Mouse (Mus musculus): Measurements from ENCODE around the gene Slc2a8. TPM values are rescaled to one million over a fixed set of nuclear protein-coding genes. Genes with fewer than 3 reads are reported as not detected.

Slc2a8 gene
- polyA plus RNA-seq, 1 experiment from 2014 or later: 10.1 TPM

DNA sequence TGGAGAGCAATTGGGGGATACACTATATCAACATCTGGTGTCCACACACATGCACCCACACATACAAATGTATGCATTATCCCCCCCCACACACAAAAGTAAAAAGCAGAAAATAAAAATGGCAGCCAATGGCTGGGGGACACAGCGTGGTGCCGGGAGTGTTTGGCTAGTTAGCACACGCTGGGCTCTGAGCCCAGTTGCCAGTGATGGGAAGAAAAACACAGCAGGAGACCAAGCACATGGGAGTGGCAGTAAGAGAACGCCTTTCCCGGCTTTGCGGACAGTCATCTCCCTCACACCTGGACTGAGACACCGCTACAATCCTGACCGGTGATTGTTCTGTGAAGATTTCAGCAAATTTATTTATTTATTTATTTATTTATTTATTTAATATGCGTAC is 10.6 kb downstream of the Slc2a8 start:
- Histone ChIP-seq H3K36me3 (replicated peaks; ENCODE audit: control insufficient read depth, insufficient read depth, low read depth, low read length) (no peaks in the 10 kb centered on the region; the same call in 1 of the 2 replicates), H3K27ac (replicated peaks; ENCODE audit: low read depth, low read length) (no peak overlapping the region), H3K27me3 (ENCODE audit: control insufficient read depth, insufficient read depth, low read length) (no peaks in the 10 kb centered on the region), H3K4me1 (ENCODE audit: control insufficient read depth, insufficient read depth, low read length) (peaks cover 3% of the 10 kb centered on the region; the same call in 1 of the 2 replicates), H3K9me3 (replicated peaks; ENCODE audit: control insufficient read depth, low read length) (no peaks in the 10 kb centered on the region), H3K4me2 (ENCODE audit: low read depth, low read length) (no peak overlapping the region), H3K4me3 (ENCODE audit: low read depth, low read length) (no peak overlapping the region), H3K9ac (replicated peaks; ENCODE audit: low read length) (no peak overlapping the region)
- ATAC-seq (replicated peaks; ENCODE audit: insufficient number of reproducible peaks, low FRiP score, low TSS enrichment, low read depth) (no peak), DNase-seq (ENCODE audit: low spot score) (no peak)
- WGBS: 38% methylated on average over 9 of the region's 9 CpGs

DNA sequence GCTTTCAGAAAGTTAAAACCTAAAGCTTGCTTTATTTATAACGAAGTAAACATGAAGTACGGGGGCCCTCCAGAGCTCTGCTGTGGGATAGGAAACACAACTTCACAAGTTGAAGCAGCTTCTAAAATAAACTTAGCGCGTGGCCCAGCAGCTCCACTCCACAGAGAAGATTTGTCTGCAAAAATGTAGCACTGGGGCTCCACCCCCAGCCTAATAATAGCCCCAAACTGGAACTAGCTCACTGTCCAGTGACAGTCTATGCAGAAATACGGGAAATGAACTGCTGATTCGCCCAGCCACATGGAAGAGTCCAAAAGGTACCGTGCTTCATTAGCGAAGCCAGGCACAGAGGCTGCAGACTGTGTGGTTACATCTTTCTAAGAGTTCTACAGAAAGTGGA is 12.6 kb downstream of the Slc2a8 start:
- Histone ChIP-seq H3K4me2 (ENCODE audit: low read depth, low read length) (no peak overlapping the region), H3K36me3 (replicated peaks; ENCODE audit: control insufficient read depth, insufficient read depth, low read depth, low read length) (no peaks in the 10 kb centered on the region; the same call in 1 of the 2 replicates), H3K4me3 (ENCODE audit: low read depth, low read length) (no peak overlapping the region), H3K9ac (replicated peaks; ENCODE audit: low read length) (no peak overlapping the region), H3K27ac (replicated peaks; ENCODE audit: low read depth, low read length) (no peak overlapping the region), H3K9me3 (replicated peaks; ENCODE audit: control insufficient read depth, low read length) (no peaks in the 10 kb centered on the region), H3K4me1 (ENCODE audit: control insufficient read depth, insufficient read depth, low read length) (peaks cover 3% of the 10 kb centered on the region; the same call in 1 of the 2 replicates), H3K27me3 (ENCODE audit: control insufficient read depth, insufficient read depth, low read length) (no peaks in the 10 kb centered on the region)
- 82% methylated on average over 8 of the region's 8 CpGs for WGBS
- DNase-seq (ENCODE audit: low spot score): no peak
- no peak for ATAC-seq (replicated peaks; ENCODE audit: insufficient number of reproducible peaks, low FRiP score, low TSS enrichment, low read depth)

DNA sequence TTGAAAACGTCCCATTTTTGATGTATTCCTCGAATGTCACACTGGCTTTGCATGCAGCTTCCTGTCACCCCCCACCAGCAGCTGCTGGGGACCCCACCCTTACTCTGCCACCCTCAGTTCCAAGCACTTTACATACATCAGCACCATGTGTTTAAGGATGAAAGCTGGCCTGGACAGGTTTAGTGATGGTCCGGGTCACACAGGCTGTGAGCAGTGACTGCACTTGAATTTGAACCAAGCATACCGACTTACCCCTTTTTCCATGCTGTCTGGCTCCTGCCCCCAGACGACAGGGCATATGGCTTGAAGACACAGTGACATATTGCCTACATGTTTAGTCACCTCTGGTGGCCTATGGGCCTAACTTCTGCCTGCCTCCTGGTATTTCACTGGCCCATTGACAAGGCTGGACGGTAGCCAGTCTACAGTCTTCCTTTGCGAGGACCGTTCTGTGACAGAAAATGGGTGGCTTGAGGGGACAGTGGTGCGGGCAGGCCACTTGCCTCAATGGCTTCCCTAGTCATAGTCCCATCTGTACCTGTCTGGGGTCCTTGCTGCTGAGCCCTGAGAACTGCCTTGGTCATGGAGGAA is 13.8 kb downstream of the Slc2a8 start:
- Histone ChIP-seq H3K4me3 (ENCODE audit: low read depth, low read length) (no peak overlapping the region), H3K36me3 (replicated peaks; ENCODE audit: control insufficient read depth, insufficient read depth, low read depth, low read length) (peaks cover 9% of the 10 kb centered on the region), H3K27ac (replicated peaks; ENCODE audit: low read depth, low read length) (no peak overlapping the region), H3K9me3 (replicated peaks; ENCODE audit: control insufficient read depth, low read length) (no peaks in the 10 kb centered on the region), H3K4me1 (ENCODE audit: control insufficient read depth, insufficient read depth, low read length) (peaks cover 3% of the 10 kb centered on the region; the same call in 1 of the 2 replicates), H3K9ac (replicated peaks; ENCODE audit: low read length) (no peak overlapping the region), H3K4me2 (ENCODE audit: low read depth, low read length) (no peak overlapping the region; the same call in 1 of the 2 replicates), H3K27me3 (ENCODE audit: control insufficient read depth, insufficient read depth, low read length) (no peaks in the 10 kb centered on the region)
- DNase-seq (ENCODE audit: low spot score) (no peak), ATAC-seq (replicated peaks; ENCODE audit: insufficient number of reproducible peaks, low FRiP score, low TSS enrichment, low read depth) (0 out of 2 replicates have a peak, but pooled peaks have one; percentile 1)
- 87% methylated on average over 9 of the region's 9 CpGs for WGBS

DNA sequence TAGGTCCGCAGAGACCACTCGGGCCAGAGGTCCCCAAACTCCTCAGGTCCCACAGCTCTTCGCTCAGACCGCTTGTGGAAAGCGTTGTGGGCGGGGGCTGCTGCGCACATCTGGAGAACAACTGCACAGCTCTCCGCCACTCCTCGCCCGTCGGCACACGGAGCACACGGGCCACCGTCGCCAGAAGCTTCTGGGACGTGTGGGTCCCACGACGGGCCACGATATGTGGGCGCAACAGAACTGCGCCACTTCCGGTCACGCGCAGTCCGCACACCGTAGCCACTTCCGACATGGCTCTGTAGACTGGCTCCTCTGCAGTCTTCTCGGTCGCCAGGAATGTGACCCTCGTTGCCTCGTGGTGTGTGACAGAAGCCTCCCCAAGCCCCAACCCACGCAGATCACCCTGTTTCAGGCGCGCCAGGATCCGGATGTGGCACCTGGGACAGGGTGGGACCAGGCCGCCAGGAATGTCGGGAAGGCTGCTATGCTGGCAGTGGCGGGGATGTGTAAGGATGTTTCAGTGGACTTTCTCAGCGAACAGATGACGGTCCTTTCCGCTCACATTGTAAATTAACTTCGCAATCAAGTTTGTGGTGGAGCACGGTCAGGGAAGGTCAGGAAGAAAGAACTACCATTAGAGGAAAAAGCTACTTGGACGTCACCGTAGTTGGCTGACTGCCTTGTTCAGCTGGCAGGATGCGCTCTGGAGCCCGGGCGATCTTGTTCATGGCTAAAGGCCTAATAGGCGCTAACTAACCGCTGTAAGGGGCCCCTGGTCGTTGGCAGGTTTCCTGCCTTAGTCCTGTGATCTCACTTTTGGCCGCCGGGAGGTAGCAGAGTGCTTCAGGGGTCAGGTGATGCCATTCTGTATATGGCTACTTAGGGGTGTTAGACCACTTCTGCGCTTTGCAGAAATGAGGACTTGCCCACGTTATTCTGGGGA is 14.9 kb downstream of the Slc2a8 start:
- DNase-seq (ENCODE audit: low spot score): peak; percentile 88
- WGBS: under 1% methylated on average over 55 of the region's 55 CpGs
- Histone ChIP-seq H3K9ac (replicated peaks; ENCODE audit: low read length) (peak overlapping the region; percentile 84), H3K4me3 (ENCODE audit: low read depth, low read length) (peak overlapping the region; percentile 64), H3K4me2 (ENCODE audit: low read depth, low read length) (peak overlapping the region; percentile 93), H3K4me1 (ENCODE audit: control insufficient read depth, insufficient read depth, low read length) (peaks cover 3% of the 10 kb centered on the region; the same call in 1 of the 2 replicates), H3K27ac (replicated peaks; ENCODE audit: low read depth, low read length) (peak overlapping the region; percentile 91), H3K36me3 (replicated peaks; ENCODE audit: control insufficient read depth, insufficient read depth, low read depth, low read length) (peaks cover 10% of the 10 kb centered on the region), H3K9me3 (replicated peaks; ENCODE audit: control insufficient read depth, low read length) (no peaks in the 10 kb centered on the region), H3K27me3 (ENCODE audit: control insufficient read depth, insufficient read depth, low read length) (no peaks in the 10 kb centered on the region)
- ATAC-seq (replicated peaks; ENCODE audit: insufficient number of reproducible peaks, low FRiP score, low TSS enrichment, low read depth): peak; percentile 83

DNA sequence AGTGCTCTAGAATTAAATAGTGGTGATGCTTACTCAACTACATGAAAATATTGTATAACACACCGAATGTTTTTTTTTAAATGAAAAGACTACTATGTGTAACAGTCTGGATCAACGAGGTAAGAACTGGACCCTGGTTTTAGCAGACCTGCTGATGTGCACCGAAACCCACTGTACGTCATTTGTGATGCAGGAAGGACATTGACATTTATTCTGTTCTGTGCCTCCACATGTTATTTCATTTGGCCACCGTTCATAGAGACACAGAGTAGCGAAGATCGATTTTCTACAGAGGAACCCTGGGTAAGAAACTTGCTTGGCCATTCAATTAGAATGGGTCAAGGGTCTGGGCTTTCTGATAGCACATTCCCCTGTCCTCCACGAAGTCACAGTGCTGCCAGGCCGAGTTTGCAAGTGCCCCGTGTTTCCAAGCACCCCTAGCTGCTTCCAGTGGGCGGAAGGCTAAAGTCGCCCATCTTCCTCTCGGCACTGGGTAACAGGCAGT is 15.6 kb downstream of the Slc2a8 start:
- peaks cover 3% of the 10 kb centered on the region; the same call in 1 of the 2 replicates for H3K4me1 ChIP-seq (ENCODE audit: control insufficient read depth, insufficient read depth, low read length)
- peak overlapping the region; percentile 91 for H3K27ac ChIP-seq (replicated peaks; ENCODE audit: low read depth, low read length)
- WGBS: 10% methylated on average over 13 of the region's 13 CpGs
- peak overlapping the region; percentile 84 for H3K9ac ChIP-seq (replicated peaks; ENCODE audit: low read length)
- H3K36me3 ChIP-seq (replicated peaks; ENCODE audit: control insufficient read depth, insufficient read depth, low read depth, low read length): peaks cover 10% of the 10 kb centered on the region
- peak; percentile 12 for DNase-seq (ENCODE audit: low spot score)
- no peaks in the 10 kb centered on the region for H3K27me3 ChIP-seq (ENCODE audit: control insufficient read depth, insufficient read depth, low read length)
- H3K9me3 ChIP-seq (replicated peaks; ENCODE audit: control insufficient read depth, low read length): no peaks in the 10 kb centered on the region
- H3K4me2 ChIP-seq (ENCODE audit: low read depth, low read length): peak overlapping the region; percentile 93
- no peak for ATAC-seq (replicated peaks; ENCODE audit: insufficient number of reproducible peaks, low FRiP score, low TSS enrichment, low read depth)
- peak overlapping the region; percentile 64 for H3K4me3 ChIP-seq (ENCODE audit: low read depth, low read length)

DNA sequence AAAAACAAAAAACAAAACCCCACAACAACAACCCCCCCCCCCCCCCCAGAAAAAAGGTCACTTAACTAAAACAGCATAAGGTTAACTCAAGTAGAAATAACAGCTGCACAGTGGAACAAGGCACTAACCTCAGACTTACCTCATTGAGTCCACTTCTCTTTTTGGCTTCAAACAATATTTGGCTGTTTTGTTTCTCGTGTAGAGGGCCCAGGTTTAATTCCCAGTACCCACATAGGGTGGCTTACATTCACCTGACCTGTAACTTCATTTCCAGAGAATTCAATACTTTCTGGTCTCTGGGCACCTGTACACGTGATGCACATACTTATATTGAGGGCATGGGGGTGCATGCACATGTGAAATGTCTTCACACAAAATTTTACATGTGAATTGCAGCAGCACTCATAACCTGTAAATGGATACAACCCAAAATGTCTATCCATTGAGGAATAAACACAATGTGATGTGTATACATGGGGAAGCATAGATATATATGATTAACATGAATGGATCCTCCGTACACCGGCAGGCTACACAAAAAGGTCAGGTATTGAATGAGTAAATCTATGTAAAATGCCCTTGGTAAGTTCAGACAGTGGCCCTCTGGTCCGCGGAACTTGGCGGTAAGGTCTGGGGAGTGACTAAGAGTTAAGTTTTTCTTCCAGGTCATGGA is 16.2 kb downstream of the Slc2a8 start:
- no peak overlapping the region for H3K4me3 ChIP-seq (ENCODE audit: low read depth, low read length)
- peaks cover 7% of the 10 kb centered on the region for H3K4me1 ChIP-seq (ENCODE audit: control insufficient read depth, insufficient read depth, low read length)
- peak overlapping the region; percentile 84; the same call in 1 of the 2 replicates for H3K9ac ChIP-seq (replicated peaks; ENCODE audit: low read length)
- ATAC-seq (replicated peaks; ENCODE audit: insufficient number of reproducible peaks, low FRiP score, low TSS enrichment, low read depth) (no peak), DNase-seq (ENCODE audit: low spot score) (peak; percentile 34)
- no peak overlapping the region for H3K27ac ChIP-seq (replicated peaks; ENCODE audit: low read depth, low read length)
- no peaks in the 10 kb centered on the region for H3K27me3 ChIP-seq (ENCODE audit: control insufficient read depth, insufficient read depth, low read length)
- no peak overlapping the region for H3K4me2 ChIP-seq (ENCODE audit: low read depth, low read length)
- 14% methylated on average over 7 of the region's 7 CpGs for WGBS
- peaks cover 10% of the 10 kb centered on the region for H3K36me3 ChIP-seq (replicated peaks; ENCODE audit: control insufficient read depth, insufficient read depth, low read depth, low read length)
- H3K9me3 ChIP-seq (replicated peaks; ENCODE audit: control insufficient read depth, low read length): no peaks in the 10 kb centered on the region

DNA sequence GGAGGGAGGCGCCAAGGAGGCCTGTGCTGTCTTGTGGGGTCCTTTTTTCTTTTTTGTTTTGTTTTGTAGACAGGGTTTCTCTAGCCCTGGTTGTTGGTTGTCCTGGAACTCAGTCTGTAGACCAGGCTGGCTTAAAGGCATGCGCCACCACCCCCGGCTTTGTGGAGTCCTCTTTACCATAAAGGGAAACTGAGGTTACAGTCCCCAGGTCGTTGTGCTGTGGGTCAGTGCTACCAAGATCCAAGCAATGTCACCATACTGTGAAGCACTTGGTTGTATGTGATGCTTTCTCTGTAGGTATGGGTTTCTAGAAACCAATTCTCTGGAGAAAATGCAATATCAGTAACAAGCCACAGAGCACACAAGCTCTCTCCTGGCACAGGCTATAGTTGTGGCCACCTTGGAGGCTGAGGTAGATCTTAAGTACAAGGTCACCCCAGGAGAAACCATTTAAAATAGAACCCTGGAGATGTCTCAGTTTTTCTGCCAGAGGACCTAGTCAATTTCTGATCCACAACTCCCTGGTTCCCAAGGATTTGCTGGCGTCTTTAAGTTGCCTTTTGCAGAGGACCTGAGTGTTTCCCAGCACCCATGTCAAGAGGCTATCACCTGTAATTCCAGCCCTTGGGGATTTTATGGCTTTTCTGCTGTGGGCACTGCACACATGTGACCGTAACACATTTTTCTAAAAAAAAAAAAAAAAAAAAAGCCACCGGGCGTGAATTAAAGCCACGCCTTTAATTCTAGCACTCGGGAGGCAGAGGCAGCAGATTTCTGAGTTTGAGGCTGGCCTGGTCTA is 17.0 kb downstream of the Slc2a8 start:
- Histone ChIP-seq H3K4me1 (ENCODE audit: control insufficient read depth, insufficient read depth, low read length) (peaks cover 7% of the 10 kb centered on the region), H3K9ac (replicated peaks; ENCODE audit: low read length) (no peak overlapping the region), H3K36me3 (replicated peaks; ENCODE audit: control insufficient read depth, insufficient read depth, low read depth, low read length) (peaks cover 10% of the 10 kb centered on the region), H3K9me3 (replicated peaks; ENCODE audit: control insufficient read depth, low read length) (no peaks in the 10 kb centered on the region), H3K27me3 (ENCODE audit: control insufficient read depth, insufficient read depth, low read length) (no peaks in the 10 kb centered on the region), H3K4me2 (ENCODE audit: low read depth, low read length) (no peak overlapping the region), H3K4me3 (ENCODE audit: low read depth, low read length) (no peak overlapping the region), H3K27ac (replicated peaks; ENCODE audit: low read depth, low read length) (no peak overlapping the region)
- DNase-seq (ENCODE audit: low spot score) (peak; percentile 6), ATAC-seq (replicated peaks; ENCODE audit: insufficient number of reproducible peaks, low FRiP score, low TSS enrichment, low read depth) (no peak)
- 26% methylated on average over 10 of the region's 10 CpGs for WGBS
